Mouse (Mus musculus) fat pad, adult 2 months (tissue): Measurements from ENCODE around the gene Rimklb.
"Not testable (repeated sequence)": the region's sequence is repeated elsewhere in the genome, so short reads cannot be mapped to it uniquely, and the experiment has no call there.

Experiments used
- DNase-seq: peaks from one replicate; pipeline ENCODE4 v3.0.0-alpha.2; 2011; ENCODE audit warnings: low read depth, low spot score; ENCODE audit errors: extremely low read depth

Rimklb gene

DNA sequence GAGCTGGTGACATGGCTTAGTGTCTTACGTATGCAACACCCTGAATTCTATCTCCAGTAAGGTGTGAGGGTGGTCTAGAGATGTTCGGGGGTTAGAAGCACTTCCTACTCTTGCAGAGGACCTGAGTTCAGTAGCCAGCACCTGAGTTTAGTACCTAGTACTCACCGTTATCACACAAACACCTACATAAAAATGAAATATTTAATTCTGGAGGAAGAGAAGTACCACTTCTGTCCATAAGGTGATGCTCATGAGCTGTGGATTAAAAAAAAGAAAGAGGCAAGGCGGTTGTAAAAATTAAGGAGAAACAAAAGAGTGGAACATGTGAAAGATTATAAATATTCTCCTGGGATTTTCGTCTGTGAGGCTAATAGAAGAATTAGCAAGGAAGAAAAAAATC is 2.1 kb downstream of the Rimklb start:
- no peak for DNase-seq

GRCm38 (mm10) chr6:122495082-122495881 is 3.3 kb downstream of the Rimklb start:
- no peak for DNase-seq

GRCm38 (mm10) chr6:122493799-122494472 is 4.6 kb downstream of the Rimklb start:
- no peak for DNase-seq

- no peak for DNase-seq
Measured at GRCm38 (mm10) chr6:122492479-122492878, 6.1 kb downstream of the Rimklb start.

DNA sequence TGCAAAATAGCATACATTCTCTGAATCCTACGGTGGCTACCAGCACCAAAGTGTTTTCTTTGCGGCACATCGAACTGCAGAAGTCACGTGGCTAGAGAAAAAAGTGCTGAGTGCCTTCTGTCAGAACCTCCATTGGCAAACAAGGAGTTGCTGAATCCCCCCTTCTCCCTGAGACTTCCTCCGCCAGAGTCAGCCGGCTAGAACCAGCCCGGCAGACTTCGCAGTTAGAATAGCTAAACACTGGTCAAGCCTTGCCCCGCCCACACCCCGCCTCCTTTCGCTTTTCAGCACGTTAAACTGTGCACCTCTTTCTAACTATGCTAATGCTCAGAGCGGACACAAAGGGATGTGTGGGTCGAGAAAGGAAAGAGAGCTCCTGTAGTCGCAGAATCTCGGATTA is 7.0 kb downstream of the Rimklb start:
- DNase-seq: no peak

- no peak for DNase-seq
Measured at GRCm38 (mm10) chr6:122490929-122491512, 7.5 kb downstream of the Rimklb start.

- no peak for DNase-seq
Measured at GRCm38 (mm10) chr6:122486297-122487117, 12.1 kb downstream of the Rimklb start.

DNA sequence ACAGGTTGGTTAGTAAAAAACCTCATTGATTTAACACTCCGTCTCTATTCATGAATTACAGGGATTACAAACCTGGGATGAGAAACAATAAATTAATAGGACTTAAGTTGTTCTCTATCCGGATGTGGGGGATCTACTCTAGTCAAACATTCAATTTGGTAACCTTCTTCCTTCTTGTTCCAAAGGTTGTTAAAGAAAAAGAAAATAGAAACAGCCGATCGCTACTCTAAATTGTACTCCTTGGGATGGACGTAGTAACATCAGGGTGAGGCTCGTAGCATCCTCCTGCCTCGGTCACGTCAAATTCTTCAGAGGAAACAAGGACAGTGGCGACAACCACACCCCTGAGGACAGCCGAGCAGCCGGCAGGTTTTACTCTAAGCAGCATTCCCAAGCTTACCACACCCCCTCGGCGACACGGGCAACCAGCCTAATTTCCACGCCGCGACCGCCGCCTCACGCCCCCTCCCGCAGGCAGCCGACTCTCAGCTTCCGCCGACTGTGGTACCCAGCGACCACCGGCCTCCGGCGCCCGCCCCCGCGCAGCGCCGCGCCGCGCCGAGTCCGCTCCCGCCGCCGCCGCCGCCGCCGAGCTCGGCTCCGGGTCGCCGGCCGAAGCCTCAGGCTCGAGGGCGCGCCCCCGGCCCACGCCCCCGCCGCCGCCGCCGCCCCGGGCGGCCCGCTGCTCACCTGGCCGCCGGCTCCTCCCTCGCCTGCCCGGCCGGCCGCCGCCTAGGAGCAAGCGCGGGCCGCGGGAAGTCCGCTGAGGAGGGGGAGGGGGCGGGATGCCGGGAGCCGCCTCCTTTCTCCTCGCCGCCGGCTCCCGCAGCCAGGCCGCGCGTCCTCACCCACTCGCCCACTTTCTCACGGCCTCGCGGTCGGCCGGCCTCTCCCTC is 12.9 kb downstream of the Rimklb start:
- no peak for DNase-seq

- no peak for DNase-seq
Measured at GRCm38 (mm10) chr6:122478062-122478461, 20.5 kb downstream of the Rimklb start.

DNA sequence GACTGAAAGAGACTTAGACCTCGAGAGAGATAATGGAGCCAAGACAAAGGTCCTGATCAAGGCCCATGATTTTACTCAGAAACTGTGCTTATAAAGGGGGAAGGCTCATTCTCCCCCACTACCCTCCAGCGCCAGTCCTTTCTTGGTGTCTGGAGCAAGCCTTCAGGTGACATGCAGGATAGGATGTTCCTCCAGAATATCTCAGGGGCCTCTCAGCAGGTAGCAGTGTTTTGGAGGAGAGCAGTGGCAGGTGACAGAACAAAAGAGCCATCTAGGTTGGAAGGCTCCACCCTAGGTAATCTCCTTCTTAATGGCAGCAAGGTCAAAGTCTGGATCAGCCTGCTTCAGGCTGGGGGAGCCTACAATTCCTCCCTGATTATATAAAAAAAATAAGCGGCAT is 27.1 kb downstream of the Rimklb start:
- not testable (repeated sequence) for DNase-seq

DNA sequence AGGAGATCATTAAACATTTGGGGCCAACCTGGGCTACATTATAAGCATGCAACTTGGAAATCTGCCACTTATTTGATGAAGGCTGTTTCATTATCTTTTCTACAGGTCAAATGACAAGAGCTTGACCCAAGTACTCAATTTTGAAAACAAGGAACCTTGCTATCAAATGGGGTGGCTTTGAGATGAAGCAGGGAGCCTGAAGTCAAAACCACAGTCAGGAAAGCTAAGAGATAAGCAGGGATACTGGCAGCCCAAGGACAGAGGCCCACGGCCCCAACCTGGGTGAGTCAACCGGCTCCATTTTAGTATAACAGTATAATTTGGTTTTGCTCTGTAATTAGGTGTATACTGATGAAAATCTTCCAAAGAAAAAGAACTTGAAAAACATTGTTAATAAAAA is 28.3 kb downstream of the Rimklb start:
- no peak for DNase-seq

DNA sequence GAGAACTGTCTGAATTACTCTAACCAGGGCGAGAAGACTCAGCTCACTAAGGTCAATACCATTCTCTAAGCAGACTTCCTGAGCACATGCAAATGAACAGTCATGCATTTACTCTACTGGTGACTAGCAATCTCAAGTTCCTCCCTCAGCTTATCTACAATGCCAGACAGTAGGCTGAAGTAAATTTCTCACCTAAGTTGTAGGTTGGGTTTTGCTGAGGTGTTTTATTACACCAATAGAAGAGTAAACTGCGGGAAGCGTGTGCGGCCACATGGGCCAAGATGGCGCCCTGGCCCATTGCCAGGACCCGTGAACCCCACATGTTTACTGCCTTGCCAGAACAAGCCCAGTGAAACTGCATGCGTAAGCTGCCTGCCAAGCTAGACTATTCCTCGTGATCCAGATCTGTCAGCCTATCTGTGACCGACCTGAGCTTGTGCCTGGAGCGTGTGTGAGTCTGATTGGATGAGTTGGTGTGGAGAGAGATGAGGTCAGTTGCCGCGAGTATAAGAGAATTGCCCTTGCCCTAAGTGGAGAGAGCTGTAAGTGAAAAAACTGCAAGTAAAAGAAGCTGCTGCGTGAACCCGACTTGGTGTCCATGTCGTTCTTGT is 29.4 kb downstream of the Rimklb start:
- DNase-seq: no peak

- DNase-seq: no peak
Measured at GRCm38 (mm10) chr6:122466092-122466713, 32.4 kb downstream of the Rimklb start.

DNA sequence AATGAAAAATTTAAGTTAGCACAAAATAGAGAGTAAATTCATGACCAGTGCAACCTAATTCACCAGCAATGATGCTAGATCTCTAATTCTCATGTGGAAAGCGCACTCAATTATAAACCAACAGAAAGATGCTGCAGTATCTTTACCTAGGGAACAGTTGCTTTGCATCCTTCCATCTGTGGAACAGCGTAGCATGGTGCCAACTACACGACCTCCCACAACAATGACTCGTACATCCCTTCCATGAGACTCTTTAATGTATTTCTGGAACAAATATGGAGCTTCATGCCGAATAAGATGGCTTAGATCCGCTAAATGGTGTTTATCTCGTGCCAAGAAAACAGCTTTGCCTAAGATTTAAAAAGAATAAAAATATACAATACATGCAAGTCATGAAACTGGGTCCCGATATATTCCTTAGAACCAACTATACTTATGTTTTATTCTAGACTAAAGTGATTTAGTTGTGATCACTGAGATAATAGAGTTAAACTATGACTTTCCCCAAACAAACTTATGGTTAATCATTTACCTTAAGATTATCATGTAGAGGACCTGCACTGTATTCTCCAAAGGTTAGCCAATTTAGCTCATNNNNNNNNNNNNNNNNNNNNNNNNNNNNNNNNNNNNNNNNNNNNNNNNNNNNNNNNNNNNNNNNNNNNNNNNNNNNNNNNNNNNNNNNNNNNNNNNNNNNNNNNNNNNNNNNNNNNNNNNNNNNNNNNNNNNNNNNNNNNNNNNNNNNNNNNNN is 39.4 kb downstream of the Rimklb start:
- DNase-seq: no peak

DNA sequence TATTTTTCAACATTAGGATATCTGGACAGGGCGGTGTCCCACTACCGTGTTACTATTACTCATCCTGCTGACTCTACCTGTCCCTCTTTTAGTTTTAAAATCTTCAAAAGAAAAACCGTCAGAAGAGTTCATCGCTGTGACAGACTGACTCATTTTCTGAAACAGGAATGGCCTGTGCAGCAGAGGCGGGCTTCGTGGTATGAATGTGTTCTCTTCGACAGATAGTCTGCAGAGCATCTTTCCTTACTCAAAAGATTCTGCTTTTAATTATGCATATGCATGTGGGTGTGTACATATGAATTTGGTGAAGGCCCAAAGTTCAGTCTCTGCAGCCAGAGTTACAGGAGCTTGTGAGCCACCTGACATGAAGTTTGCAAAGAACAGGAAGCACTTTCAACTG is 50.7 kb downstream of the Rimklb start:
- no peak for DNase-seq

GRCm38 (mm10) chr6:122445215-122445614 is 53.3 kb downstream of the Rimklb start:
- DNase-seq: no peak

- DNase-seq: no peak
Measured at GRCm38 (mm10) chr6:122440632-122441226, 57.8 kb downstream of the Rimklb start.

DNA sequence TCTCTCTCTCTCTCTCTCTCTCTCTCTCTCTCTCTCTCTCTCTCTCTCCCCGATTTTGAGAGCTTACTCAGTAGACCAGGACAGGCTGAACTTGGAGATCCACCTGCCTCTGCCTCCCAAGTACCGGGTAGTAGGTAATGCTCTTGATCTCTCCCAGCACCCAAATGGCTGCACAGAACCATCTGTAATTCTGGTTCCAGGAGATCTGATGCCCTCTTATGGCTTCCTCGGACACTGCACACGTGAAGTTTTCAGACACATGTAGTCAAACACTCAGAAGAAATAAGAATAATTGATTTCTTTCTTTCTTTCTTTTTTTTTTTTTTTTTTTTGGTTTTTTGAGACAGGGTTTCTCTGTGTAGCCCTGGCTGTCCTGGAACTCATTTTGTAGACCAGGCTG is 59.3 kb downstream of the Rimklb start:
- no peak for DNase-seq
